Mouse (Mus musculus): ENCODE measurements at regions not wholly inside any gene's neighbourhood (a gene's known extent, or its start where the extent isn't known, plus 50 kb on each side); places are given as distances from the start of the nearest gene placed in this dataset.

DNA sequence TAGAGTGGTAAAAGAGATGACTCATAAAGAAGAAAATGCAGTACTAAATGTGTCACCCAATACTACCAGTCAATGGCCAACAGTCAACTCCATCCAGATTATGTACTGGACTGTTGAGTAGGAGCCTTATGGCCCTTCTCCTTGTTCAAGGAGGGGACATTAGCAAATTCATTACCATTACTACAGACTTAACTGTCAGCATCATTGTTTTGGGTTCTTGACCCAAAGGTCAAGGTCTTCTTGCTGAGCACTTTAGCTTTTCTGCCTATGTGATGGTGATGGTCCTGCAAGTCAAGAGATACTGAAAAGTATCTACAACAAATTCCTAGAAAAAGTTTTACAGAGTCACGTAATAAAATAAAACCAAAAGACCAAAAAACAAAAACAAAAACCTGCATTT is 1251.4 kb downstream of the Gm37988 start:
- no peak for DNase-seq (ENCODE audit: low spot score in 2 of 2)

DNA sequence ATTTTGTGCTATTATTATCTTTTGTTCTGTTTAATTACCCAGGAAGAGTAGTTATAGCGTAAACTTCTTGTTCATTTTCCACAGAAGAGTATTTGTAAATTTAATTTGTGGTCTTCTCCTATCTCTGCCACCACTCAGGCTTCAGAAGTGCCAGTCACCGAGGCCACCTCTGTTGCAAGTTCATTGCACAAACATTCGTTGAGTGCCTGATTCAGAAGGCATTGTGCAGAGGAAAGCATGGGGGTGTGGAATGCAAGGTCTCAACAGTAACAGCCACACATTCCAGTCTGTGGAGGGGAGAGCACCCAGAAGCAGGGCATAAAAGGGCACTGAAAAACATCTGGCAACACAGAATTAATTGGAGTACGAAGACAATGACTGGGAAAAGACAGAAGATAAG is 1268.9 kb downstream of the Gm37988 start:
- no peak for DNase-seq (ENCODE audit: low spot score in 2 of 2)

- DNase-seq (ENCODE audit: low spot score in 2 of 2): no peak
Measured at GRCm38 (mm10) chr1:6081876-6082275, 1274.2 kb downstream of the Gm37988 start.

GRCm38 (mm10) chr1:6094162-6094934 is 1286.7 kb downstream of the Gm37988 start:
- no peak for DNase-seq (ENCODE audit: low spot score in 2 of 2)

DNA sequence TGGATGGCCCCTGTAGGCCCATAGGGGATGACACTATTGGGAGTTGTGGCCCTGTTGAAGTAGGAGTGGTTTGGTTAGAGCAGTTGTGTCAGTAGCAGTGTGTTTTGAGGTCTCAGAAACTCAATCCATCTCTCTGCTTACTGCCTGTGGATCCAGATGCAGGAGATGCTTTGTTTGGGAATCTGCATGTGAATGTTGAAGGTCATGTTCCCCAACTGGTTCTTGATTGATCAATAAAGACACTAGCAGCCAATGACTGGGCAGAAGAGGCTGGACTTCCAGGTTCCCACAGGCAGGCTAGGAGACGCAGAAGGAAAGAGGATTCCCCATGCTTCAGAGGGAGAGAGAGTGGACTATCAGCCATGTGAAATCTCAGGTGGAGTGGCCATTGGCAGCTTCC is 1309.9 kb downstream of the Gm37988 start:
- no peak for DNase-seq (ENCODE audit: low spot score in 2 of 2)

DNA sequence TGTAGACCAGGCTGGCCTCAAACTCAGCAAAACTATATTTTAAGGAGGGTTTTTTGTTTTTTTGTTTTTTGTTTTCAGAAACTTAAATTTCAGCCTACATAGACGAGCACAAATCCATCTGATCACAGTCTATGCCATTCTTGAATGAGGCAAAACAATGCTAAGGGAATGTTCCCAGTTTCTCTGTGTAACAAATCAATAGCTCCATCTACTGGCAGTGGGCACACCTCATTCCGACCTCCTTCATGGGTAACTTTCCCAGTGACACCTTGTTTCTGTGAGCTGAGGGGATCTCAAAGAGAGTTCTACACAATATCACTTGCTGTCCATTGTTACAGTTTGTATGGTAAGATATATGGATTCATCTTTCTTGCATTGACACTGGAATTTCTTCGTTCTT is 1327.4 kb downstream of the Gm37988 start:
- peak; percentile 2 to 6 for DNase-seq (ENCODE audit: low spot score in 2 of 2)

DNA sequence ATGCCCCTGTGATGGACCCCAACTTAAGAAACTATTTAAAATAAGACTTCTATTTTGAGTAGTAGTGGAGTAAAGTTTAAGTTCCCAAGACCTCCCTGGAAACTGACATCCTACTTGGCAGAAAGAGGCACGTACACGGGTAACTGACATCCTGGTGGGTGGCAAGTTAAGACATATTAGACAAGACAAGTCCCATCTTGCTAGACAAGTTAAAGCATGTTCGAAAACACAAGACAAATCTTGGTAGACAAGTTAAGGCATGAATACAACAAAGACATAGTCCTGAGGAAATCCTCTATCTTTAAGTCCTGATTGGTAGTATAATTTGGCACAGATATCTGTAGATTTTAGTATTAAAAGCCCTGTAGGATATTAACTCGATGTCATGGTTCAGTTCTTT is 1332.6 kb downstream of the Gm37988 start:
- no peak for DNase-seq (ENCODE audit: low spot score in 2 of 2)

GRCm38 (mm10) chr1:6142816-6143215 is 1335.1 kb downstream of the Gm37988 start:
- no peak for DNase-seq (ENCODE audit: low spot score in 2 of 2)

DNA sequence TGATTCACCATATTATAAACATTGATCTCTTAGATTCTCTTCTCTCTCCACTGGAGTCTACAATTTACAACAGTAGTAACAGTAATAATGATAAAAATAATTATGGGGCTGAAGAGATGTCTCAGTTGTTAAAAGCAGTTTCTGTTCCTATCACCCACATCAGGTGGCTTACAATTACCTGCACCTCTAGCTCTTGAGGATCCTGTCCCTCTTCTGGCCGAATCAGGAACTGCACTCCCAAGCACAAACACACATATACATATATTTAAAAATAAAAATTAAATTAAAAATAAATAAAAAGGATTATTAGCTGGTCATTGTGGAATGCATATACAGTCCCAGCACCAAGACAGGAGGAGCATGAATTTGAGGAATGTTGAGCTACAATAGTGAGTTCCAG is 1336.2 kb downstream of the Gm37988 start:
- no peak for DNase-seq (ENCODE audit: low spot score in 2 of 2)

DNA sequence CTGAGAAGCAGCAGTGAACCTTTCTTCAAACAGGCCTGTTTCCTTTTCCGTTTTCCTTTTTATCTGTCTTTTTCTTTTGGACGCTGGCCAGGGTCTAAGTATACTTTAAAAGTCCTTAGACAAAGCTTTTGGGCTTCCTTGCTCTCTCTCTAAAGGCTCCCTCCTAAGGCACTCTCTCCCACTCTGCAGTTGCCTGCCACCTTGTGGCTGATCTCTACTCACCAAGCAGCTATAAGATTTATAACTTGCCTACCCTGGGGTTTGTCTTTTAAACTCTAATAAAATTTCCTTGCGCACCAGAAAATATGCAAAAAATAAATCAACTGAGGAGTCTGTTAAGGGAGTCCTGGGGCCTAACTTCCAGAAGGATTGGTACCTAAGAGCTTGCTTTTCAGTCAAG is 1344.7 kb downstream of the Gm37988 start:
- no peak for DNase-seq (ENCODE audit: low spot score in 2 of 2)

Measured in right cerebral cortex, postnatal 36 days (tissue).